Mouse (Mus musculus): ENCODE results near the gene Erfe.

Gene Erfe

GRCm38 (mm10) chr1:91366215-91367108, at the start of gene Erfe:
TSS of gene Erfe (plus strand) at chr1:91366430.
- peak; percentile 39 to 67 for DNase-seq

- DNase-seq: no peak
Measured at GRCm38 (mm10) chr1:91317656-91318055, 48.6 kb upstream of the Erfe start.

GRCm38 (mm10) chr1:91321760-91322438, 44.3 kb upstream of the Erfe start, which contains the start of gene Espnl:
TSS of gene Espnl (plus strand) at chr1:91322075.
- DNase-seq: peak; percentile 38 to 44

- DNase-seq: no peak
Measured at GRCm38 (mm10) chr1:91324646-91325045, 41.6 kb upstream of the Erfe start.

GRCm38 (mm10) chr1:91325488-91326042, 40.7 kb upstream of the Erfe start:
- DNase-seq: no peak

GRCm38 (mm10) chr1:91332102-91332501, 34.1 kb upstream of the Erfe start:
- DNase-seq: no peak

GRCm38 (mm10) chr1:91333582-91333981, 32.6 kb upstream of the Erfe start:
- DNase-seq: no peak

- no peak for DNase-seq
Measured at GRCm38 (mm10) chr1:91337355-91337754, 28.9 kb upstream of the Erfe start.

- DNase-seq: peak in 1 of 2 experiments; percentile 33
Measured at GRCm38 (mm10) chr1:91344001-91344400, 22.2 kb upstream of the Erfe start.

- peak; percentile 36 to 59 for DNase-seq
Measured at GRCm38 (mm10) chr1:91344921-91345685, 21.1 kb upstream of the Erfe start.

GRCm38 (mm10) chr1:91346892-91347291, 19.3 kb upstream of the Erfe start:
- peak; percentile 65 to 78 for DNase-seq

GRCm38 (mm10) chr1:91350841-91351240, 15.4 kb upstream of the Erfe start, which contains the start of gene Klhl30:
TSS of gene Klhl30 (plus strand) at chr1:91351016.
- DNase-seq: no peak

- DNase-seq: no peak
Measured at GRCm38 (mm10) chr1:91351249-91351648, 15.0 kb upstream of the Erfe start.

GRCm38 (mm10) chr1:91352277-91352676, 14.0 kb upstream of the Erfe start:
- DNase-seq: no peak

- no peak for DNase-seq
Measured at GRCm38 (mm10) chr1:91356105-91356504, 10.1 kb upstream of the Erfe start.

- no peak for DNase-seq
Measured at GRCm38 (mm10) chr1:91362113-91362512, 4.1 kb upstream of the Erfe start.

- no peak for DNase-seq
Measured at GRCm38 (mm10) chr1:91364822-91365644, 1.2 kb upstream of the Erfe start.

GRCm38 (mm10) chr1:91365816-91366214, 415 bp upstream of the Erfe start:
- no peak for DNase-seq

GRCm38 (mm10) chr1:91367295-91367694, 1.1 kb downstream of the Erfe start:
- DNase-seq: no peak

- no peak for DNase-seq
Measured at GRCm38 (mm10) chr1:91369408-91369807, 3.2 kb downstream of the Erfe start.

GRCm38 (mm10) chr1:91370055-91370454, 3.8 kb downstream of the Erfe start:
- no peak for DNase-seq

- no peak for DNase-seq
Measured at GRCm38 (mm10) chr1:91373414-91373835, 7.2 kb downstream of the Erfe start.

All from cerebellum, postnatal 25 days (tissue).